Mouse (Mus musculus) midbrain, embryonic 15.5 days (tissue): ENCODE measurements around the gene Hist2h2ac. TPM values are rescaled to one million over a fixed set of nuclear protein-coding genes. Genes with fewer than 3 reads are reported as not detected.
"Not testable (repeated sequence)": the region's sequence is repeated elsewhere in the genome, so short reads cannot be mapped to it uniquely, and the experiment has no call there.

Source experiments
- ATAC-seq: fragments of 200-750 bp; cut with Nextera tagmentation; replicated peaks from 2 replicates; pipeline ENCODE4 v1.8.0; 2017; ENCODE audit warnings: moderate TSS enrichment
- H3K27ac ChIP-seq: fragments of 300-500 bp; sonication (generic); 2 replicates; pipeline ENCODE4 v1.5.1; 2015; ENCODE audit warnings: mild to moderate bottlenecking, inconsistent platforms
- H3K27me3 ChIP-seq: fragments of 300-500 bp; sonication (generic); replicated peaks from 2 replicates; pipeline ENCODE4 v1.6.1; 2015; ENCODE audit warnings: inconsistent platforms
- H3K36me3 ChIP-seq: fragments of 300-500 bp; sonication (generic); replicated peaks from 2 replicates; pipeline ENCODE4 v1.6.1; 2015; ENCODE audit warnings: inconsistent platforms
- H3K4me1 ChIP-seq: fragments of 300-500 bp; sonication (generic); 2 replicates; pipeline ENCODE4 v1.6.1; 2015; ENCODE audit warnings: inconsistent platforms
- H3K4me2 ChIP-seq: fragments of 300-500 bp; sonication (generic); 2 replicates; pipeline ENCODE4 v1.6.1; 2015; ENCODE audit warnings: inconsistent platforms, mild to moderate bottlenecking, moderate library complexity
- H3K4me3 ChIP-seq: fragments of 300-500 bp; sonication (generic); 2 replicates; pipeline ENCODE4 v1.5.1; 2015; ENCODE audit warnings: mild to moderate bottlenecking, inconsistent platforms
- H3K9ac ChIP-seq: fragments of 300-500 bp; sonication (generic); 2 replicates; pipeline ENCODE4 v1.6.1; 2015; ENCODE audit warnings: mild to moderate bottlenecking, inconsistent platforms
- H3K9me3 ChIP-seq: fragments of 300-500 bp; sonication (generic); 2 replicates; pipeline ENCODE4 v1.6.1; 2016; ENCODE audit warnings: inconsistent platforms
- WGBS: fragments of 180-500 bp; shearing (Covaris S2); methylation state at CpG from one replicate; pipeline ENCODE4 v1.1.7; 2015; ENCODE audit warnings: mixed read lengths; 5-methylcytosine and 5-hydroxymethylcytosine counted together
- polyA plus RNA-seq: library from polyadenylated mRNA; unstranded; fragments of >200 nt; fragmentation: Nextera tagmentation; extraction: Ambion mirVana; gene quantifications from 2 replicates; pipeline ENCODE4 v1.2.1, GENCODE M21; 2015

The Hist2h2ac gene
- polyA plus RNA-seq, 1 experiment from 2014 or later = 1.8 TPM

DNA sequence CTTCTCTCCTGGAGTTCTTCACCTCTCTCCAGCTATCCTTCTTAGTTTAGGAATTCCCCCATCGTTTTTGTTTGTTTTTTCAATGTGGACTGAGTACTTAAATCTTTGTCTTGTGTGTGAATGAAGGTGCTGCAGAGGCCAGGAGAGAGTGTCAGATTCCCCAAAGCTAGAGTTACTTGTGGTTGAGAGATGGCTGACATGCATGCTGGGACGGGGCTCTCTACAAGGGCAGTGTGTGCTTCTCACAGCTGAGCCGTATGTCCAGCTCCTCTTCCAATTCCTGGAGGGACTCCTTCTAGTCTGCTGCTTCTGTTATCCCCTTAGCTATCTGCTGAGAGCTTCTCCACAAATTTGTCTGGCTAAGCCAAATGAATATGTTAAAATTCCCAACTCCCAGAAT lies 15.2 kb upstream of the Hist2h2ac start:
- 76% methylated on average over 3 of the region's 3 CpGs for WGBS
- ATAC-seq = no peak
- no peaks in the 10 kb centered on the region for H3K9me3 ChIP-seq
- no peaks in the 10 kb centered on the region for H3K27me3 ChIP-seq
- peaks cover 15% of the 10 kb centered on the region for H3K4me1 ChIP-seq
- no peak overlapping the region for H3K9ac ChIP-seq
- no peak overlapping the region for H3K27ac ChIP-seq
- H3K4me2 ChIP-seq = no peak overlapping the region
- no peaks in the 10 kb centered on the region for H3K36me3 ChIP-seq
- H3K4me3 ChIP-seq = no peak overlapping the region

DNA sequence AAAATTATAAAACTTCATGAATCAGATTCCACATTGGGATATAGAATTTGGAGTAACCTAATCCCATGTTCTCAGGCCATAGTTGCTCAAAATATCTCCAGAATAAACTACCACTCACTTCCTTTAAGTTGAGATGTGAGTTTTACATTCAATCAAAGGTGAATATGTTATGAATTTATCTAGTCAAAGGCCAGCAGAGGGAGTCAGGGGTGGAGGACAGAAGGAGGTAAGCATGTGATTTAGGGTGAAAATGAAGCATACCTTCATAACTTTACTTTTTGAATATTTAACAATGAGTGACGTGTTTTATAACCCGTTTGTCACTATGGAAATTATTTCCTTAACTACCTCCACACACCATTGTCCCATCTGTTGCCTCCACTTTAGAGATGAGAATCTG lies 14.2 kb upstream of the Hist2h2ac start:
- peaks cover 13% of the 10 kb centered on the region for H3K4me1 ChIP-seq
- no peaks in the 10 kb centered on the region for H3K9me3 ChIP-seq
- no peak overlapping the region for H3K27ac ChIP-seq
- H3K36me3 ChIP-seq = no peaks in the 10 kb centered on the region
- no peaks in the 10 kb centered on the region for H3K27me3 ChIP-seq
- H3K4me3 ChIP-seq = no peak overlapping the region
- 88% methylated on average over 2 of the region's 2 CpGs for WGBS
- no peak overlapping the region for H3K4me2 ChIP-seq
- H3K9ac ChIP-seq = no peak overlapping the region
- no peak for ATAC-seq

DNA sequence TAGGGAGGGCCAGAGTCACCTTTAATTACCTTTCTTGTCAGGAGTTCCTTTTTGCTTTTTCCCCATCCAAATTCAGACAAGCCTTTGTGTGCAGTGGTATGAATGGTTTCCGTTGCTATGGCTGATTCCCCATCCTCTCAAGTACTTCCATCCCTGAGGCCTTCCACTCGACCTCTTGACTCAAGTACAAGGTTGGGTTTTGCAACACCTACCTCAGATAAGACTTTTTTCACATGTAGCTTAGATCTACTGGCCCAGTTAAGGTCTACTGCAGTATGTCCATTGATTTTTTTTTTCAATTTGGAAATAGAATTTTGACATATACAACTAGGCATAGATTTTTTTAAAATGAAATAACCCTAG lies 11.1 kb upstream of the Hist2h2ac start:
- Histone ChIP-seq H3K4me2 (no peak overlapping the region), H3K27me3 (no peaks in the 10 kb centered on the region), H3K36me3 (no peaks in the 10 kb centered on the region), H3K27ac (no peak overlapping the region), H3K4me1 (no peaks in the 10 kb centered on the region), H3K9me3 (no peaks in the 10 kb centered on the region), H3K9ac (no peak overlapping the region), H3K4me3 (no peak overlapping the region)
- WGBS = 59% methylated on average over 2 of the region's 2 CpGs
- no peak for ATAC-seq

DNA sequence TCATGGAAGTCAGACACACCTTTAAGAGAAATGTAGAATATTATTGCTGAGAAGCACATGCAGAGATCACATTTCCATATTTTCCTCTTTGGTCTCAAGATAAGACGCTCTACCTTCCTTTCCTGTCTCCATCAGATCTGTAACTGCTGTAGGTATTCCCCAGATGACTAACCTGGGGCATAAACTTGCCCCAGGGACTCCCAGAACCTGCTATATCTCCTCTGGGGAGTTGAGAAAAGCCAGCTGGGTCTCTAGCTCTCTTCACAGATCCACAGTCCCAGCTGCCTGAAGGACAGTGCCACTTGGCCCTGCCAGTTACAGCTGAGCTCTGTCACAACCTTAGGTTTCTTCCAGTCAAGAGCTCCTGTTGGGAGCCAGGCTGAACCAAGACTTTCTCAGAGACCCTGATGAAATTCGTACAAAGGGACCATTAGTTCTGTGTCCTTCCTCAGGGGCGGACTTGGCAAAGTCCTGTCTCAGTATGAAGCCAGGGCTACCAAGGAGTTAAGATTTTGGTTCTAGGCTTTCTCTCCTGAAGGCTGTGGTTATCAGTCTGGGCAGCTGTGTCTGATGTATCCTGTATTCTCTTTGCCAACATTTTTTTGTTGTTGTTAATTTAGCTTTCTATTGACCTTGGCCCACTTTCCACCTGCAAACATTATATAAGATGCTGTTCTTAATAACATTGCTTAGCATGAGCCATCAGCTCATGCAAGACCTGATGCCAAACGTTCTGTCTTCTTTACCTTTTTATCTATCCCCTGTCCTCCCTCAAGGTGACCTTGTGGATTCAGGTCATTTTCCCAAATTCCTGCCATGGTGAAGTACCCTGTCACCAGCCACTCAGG lies 10.5 kb upstream of the Hist2h2ac start:
- WGBS = 72% methylated on average over 4 of the region's 4 CpGs
- Histone ChIP-seq H3K27ac (no peak overlapping the region), H3K4me3 (no peak overlapping the region), H3K4me2 (no peak overlapping the region), H3K9me3 (no peaks in the 10 kb centered on the region), H3K36me3 (no peaks in the 10 kb centered on the region), H3K9ac (no peak overlapping the region), H3K4me1 (no peaks in the 10 kb centered on the region), H3K27me3 (no peaks in the 10 kb centered on the region)
- ATAC-seq = no peak

DNA sequence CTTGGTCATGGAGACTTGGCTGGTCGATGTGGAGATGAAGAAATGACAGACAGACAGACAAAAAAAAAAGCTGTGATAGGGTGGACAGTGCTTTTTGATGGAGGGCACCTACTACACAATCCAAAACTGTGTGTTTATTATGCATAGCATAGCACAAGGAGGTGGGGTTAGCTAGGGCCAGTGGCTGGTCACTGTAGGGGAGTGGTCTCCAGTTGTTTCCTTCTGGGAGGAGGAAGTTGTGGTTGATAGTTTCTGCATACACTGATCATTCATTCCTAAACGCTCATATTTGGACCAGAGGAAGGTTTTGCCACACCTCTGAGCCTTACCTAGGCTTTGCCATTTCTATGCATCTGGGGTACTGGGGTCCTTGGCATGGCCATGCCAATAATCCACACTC lies 9.7 kb upstream of the Hist2h2ac start:
- Histone ChIP-seq H3K27ac (no peak overlapping the region), H3K27me3 (no peaks in the 10 kb centered on the region), H3K4me3 (no peak overlapping the region), H3K9ac (no peak overlapping the region), H3K4me1 (no peaks in the 10 kb centered on the region), H3K9me3 (no peaks in the 10 kb centered on the region), H3K4me2 (no peak overlapping the region), H3K36me3 (no peaks in the 10 kb centered on the region)
- WGBS = 83% methylated on average over 2 of the region's 2 CpGs
- no peak for ATAC-seq

DNA sequence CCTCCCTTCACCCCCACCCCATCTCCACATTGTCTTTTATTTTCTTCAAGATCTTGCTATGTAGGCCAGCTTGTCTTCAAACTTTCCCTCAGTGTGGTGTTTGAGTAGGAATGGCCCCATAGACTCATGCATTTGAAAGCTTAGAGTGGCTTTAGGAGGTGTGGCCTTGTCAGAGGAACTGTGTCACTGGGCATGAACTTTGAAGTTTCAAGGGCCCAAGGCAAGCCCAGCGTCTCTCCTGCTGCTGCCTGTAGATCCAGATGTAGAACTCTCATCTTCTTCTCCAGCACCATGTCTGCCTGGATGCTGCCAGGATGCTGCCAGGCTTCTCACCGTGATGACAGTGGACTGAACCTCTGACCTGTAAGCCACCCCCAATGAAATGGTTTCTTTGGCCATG lies 8.1 kb upstream of the Hist2h2ac start:
- ATAC-seq = no peak
- Histone ChIP-seq H3K4me3 (no peak overlapping the region), H3K4me2 (no peak overlapping the region), H3K4me1 (no peaks in the 10 kb centered on the region), H3K9me3 (no peaks in the 10 kb centered on the region), H3K36me3 (no peaks in the 10 kb centered on the region), H3K27ac (no peak overlapping the region), H3K9ac (no peak overlapping the region), H3K27me3 (no peaks in the 10 kb centered on the region)
- WGBS = 65% methylated on average over 2 of the region's 2 CpGs

DNA sequence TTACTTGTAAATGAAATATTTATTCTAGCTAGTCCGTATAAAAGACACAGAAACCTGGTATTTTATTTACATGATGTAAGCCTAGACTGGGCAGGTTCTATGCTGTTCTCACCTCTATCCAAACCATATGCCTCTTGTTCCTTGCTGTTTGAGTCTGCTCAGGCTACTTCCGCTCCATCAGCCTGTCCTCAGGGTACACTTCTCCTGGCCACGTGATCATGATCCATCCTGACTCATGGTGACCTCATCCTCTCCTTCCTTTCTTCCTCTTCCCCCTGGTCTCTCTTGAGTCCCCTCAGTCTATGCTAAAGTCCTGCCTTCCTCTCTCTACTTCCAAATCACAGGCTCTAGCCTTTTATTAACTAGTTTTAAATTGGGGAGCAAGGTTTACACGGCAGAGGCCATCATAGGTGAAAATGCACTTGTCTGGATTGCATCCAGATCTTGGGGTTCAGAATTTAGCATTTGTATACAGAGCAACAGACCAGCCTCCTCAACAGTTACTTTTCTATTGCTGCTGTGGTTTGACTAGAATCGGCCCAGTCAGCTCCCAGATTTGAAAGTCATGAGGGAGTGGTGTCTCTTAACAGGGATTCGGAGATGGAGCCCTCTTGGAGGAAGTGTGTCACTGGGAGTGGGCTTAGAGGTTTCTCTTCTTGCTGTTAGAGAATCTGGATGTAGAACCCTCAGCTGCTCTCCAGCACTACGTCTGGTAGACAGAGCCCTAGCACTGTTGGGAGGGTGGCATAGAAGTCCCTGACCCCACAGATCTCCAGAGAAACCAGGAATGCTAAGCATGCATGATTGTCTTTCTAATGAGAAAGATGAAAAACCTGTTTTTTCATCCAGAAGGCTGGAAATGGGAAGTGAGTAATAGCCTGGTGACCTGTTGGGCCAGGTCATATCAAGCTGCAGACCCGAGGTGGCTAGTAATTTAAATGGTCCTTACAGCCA lies 6.3 kb upstream of the Hist2h2ac start:
- Histone ChIP-seq H3K4me1 (peaks cover 5% of the 10 kb centered on the region), H3K4me3 (no peak overlapping the region), H3K27ac (no peak overlapping the region), H3K27me3 (no peaks in the 10 kb centered on the region), H3K4me2 (no peak overlapping the region), H3K9ac (no peak overlapping the region), H3K36me3 (no peaks in the 10 kb centered on the region), H3K9me3 (no peaks in the 10 kb centered on the region)
- no peak for ATAC-seq
- 81% methylated on average over 8 of the region's 8 CpGs for WGBS

DNA sequence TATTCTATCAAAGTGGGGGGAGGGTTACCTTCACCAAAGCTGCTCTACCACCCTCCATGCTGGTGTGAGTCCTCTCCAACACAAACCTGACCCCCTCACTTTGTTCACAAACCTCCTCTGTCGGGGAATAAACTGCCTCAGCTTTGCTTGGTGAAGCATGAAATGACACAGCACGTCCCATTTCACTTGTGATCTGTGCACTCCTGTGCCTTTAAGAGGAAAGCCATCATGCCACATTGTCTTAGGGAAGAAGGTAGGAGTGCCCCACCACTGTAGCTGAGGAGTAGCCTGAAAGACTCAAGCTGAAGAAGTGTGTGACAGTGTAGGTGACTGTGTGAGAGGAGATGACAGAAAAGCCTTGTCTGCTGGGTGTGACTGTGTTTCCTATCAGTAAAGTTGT lies 4.7 kb upstream of the Hist2h2ac start:
- Histone ChIP-seq H3K9ac (no peak overlapping the region), H3K27ac (no peak overlapping the region), H3K36me3 (no peaks in the 10 kb centered on the region)

DNA sequence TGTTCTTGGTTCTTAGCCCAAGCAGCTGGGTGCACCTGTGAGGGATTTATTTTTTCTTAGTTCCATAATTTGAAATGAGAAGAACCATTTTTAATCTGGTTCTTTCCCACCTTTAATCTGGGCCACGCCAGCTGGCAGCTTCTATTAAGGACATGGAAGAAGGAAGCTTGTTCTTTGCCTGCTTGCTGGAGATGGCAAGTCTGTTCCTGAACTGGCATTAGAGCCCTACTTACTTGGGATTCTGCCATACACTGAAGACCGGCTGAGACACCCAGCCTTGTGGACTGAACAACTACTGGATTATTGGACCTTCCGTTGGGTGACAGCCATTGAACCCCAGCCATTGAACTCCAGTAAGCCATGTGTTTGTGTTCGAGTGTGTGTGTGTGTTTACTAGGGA lies 2.1 kb upstream of the Hist2h2ac start:
- Histone ChIP-seq H3K9me3 (no peaks in the 10 kb centered on the region), H3K27ac (no peak overlapping the region), H3K27me3 (no peaks in the 10 kb centered on the region), H3K4me2 (0 out of 2 replicates have a peak overlapping the region, but pooled peaks have one; percentile 3), H3K36me3 (no peaks in the 10 kb centered on the region), H3K4me3 (no peak overlapping the region), H3K9ac (no peak overlapping the region), H3K4me1 (peaks cover 23% of the 10 kb centered on the region)
- no peak for ATAC-seq
- WGBS = 86% methylated on average over 4 of the region's 4 CpGs

More for the DNA sequence above, 4.7 kb upstream of the Hist2h2ac start:
- ATAC-seq = no peak
- Histone ChIP-seq H3K27me3 (no peaks in the 10 kb centered on the region), H3K4me1 (peaks cover 16% of the 10 kb centered on the region), H3K4me3 (no peak overlapping the region), H3K9me3 (no peaks in the 10 kb centered on the region), H3K4me2 (no peak overlapping the region)
- 11% methylated on average over 2 of the region's 2 CpGs for WGBS

DNA sequence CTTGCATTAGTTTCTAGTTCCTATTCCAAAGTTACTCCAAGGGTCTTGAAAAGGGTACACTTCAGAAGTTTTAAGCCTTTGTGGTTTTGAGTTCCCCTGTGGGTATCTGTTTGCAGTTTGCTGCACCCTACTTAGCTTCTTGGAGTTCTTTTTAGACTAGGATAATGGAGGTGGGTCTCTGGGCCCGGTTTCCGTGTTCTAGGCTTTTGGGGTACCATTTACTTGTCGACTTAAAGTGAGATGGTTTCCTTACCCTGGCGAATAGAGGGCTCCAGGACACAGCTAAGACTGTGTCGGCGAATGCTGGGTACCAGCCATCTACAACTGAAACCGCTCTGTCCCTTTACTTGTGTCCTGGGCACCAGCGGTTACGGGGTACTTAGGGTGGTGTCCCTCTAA lies 959 bp upstream of the Hist2h2ac start:
- Histone ChIP-seq H3K4me3 (peak overlapping the region; percentile 74), H3K36me3 (no peaks in the 10 kb centered on the region), H3K27ac (peak overlapping the region; percentile 98), H3K27me3 (no peaks in the 10 kb centered on the region), H3K4me2 (peak overlapping the region; percentile 93), H3K9me3 (no peaks in the 10 kb centered on the region), H3K4me1 (peaks cover 23% of the 10 kb centered on the region), H3K9ac (peak overlapping the region; percentile 87)
- no peak for ATAC-seq
- WGBS = 7% methylated on average over 9 of the region's 9 CpGs

DNA sequence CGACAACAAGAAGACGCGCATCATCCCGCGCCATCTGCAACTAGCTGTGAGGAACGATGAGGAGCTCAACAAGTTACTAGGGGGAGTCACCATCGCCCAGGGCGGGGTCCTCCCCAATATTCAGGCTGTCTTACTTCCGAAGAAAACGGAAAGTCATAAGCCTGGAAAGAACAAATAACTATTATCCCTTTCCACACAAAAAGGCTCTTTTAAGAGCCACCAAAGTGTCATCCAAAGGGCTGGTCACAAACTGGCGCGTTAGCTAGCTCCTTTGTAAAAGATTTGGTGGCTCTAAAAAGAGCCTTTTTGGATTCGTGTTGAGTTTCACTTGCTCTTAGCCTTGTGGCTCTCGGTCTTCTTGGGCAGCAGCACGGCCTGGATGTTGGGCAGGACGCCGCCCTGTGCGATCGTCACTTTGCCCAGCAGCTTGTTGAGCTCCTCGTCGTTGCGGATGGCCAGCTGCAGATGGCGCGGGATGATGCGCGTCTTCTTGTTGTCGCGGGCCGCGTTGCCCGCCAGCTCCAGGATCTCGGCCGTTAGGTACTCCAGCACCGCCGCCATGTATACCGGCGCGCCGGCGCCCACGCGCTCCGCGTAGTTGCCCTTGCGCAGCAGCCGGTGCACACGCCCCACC lies 432 bp downstream of the Hist2h2ac start:
- H3K27ac ChIP-seq = peak overlapping the region; percentile 98
- H3K9me3 ChIP-seq, H3K36me3 ChIP-seq, H3K27me3 ChIP-seq: not testable (repeated sequence)
- H3K4me1 ChIP-seq = peaks cover 23% of the 10 kb centered on the region
- peak; percentile 32 for ATAC-seq
- peak overlapping the region; percentile 74 for H3K4me3 ChIP-seq
- WGBS = under 1% methylated on average over 32 of the region's 47 CpGs
- H3K4me2 ChIP-seq = peak overlapping the region; percentile 93
- peak overlapping the region; percentile 87 for H3K9ac ChIP-seq

DNA sequence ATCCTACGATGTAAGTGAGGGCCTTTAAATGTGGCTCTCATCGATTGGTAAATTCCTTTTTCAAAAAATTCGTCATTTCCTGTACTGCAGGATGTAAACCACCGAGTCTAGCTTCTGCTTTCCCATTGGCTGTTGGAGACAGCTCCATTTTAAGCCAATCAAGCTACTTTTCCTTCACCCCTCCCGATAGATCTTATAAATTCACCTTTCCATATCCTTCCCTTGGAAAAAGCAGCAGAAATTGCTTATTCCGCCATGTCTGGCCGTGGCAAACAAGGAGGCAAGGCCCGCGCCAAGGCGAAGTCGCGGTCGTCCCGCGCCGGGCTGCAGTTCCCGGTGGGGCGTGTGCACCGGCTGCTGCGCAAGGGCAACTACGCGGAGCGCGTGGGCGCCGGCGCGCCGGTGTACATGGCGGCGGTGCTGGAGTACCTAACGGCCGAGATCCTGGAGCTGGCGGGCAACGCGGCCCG lies 984 bp downstream of the Hist2h2ac start, which contains the start of the genes Bola1 and Hist2h2ab:
Gene Bola1 (minus strand): TSS at position 49 of the 470 bp plus-strand sequence.
Gene Hist2h2ab (plus strand): TSS at position 205 of the 470 bp plus-strand sequence.
- peak; percentile 94 for ATAC-seq
- peak within 1 kb of the TSS; percentile 93 for H3K4me2 ChIP-seq
- H3K9ac ChIP-seq = peak within 1 kb of the TSS; percentile 87
- H3K27ac ChIP-seq = peak within 1 kb of the TSS; percentile 98
- H3K4me1 ChIP-seq = peaks cover 23% of the 10 kb centered on the region
- H3K36me3 ChIP-seq = no peaks in the 10 kb centered on the region
- peak within 1 kb of the TSS; percentile 74 for H3K4me3 ChIP-seq
- under 1% methylated on average over 37 of the region's 37 CpGs for WGBS
- no peaks in the 10 kb centered on the region for H3K9me3 ChIP-seq
- no peaks in the 10 kb centered on the region for H3K27me3 ChIP-seq
